Mouse (Mus musculus) midbrain, embryonic 16.5 days (tissue): ENCODE results near the gene Hacl1. TPM values are rescaled to one million over a fixed set of nuclear protein-coding genes. Genes with fewer than 3 reads are reported as not detected.

Source experiments
- ATAC-seq: fragments of 200-750 bp; cut with Nextera tagmentation; 2 replicates; pipeline ENCODE4 v1.8.0; 2017; ENCODE audit warnings: moderate TSS enrichment
- H3K27ac ChIP-seq: fragments of 300-500 bp; sonication (generic); 2 replicates; pipeline ENCODE4 v1.5.1; 2014; ENCODE audit warnings: mild to moderate bottlenecking, low read length, mixed read lengths
- H3K27me3 ChIP-seq: fragments of 300-500 bp; sonication (generic); 2 replicates; pipeline ENCODE4 v1.6.1; 2014; ENCODE audit warnings: low read depth, low read length, mixed read lengths; ENCODE audit not compliant: control insufficient read depth, insufficient read depth
- H3K36me3 ChIP-seq: fragments of 300-500 bp; sonication (generic); 2 replicates; pipeline ENCODE4 v1.6.1; 2014; ENCODE audit warnings: mild to moderate bottlenecking, low read length, moderate library complexity, mixed read lengths; ENCODE audit not compliant: control insufficient read depth, insufficient read depth
- H3K4me1 ChIP-seq: fragments of 300-500 bp; sonication (generic); 2 replicates; pipeline ENCODE4 v1.6.1; 2014; ENCODE audit warnings: mild to moderate bottlenecking, low read length, mixed read lengths; ENCODE audit not compliant: control insufficient read depth, insufficient read depth
- H3K4me2 ChIP-seq: fragments of 300-500 bp; sonication (generic); 2 replicates; pipeline ENCODE4 v1.6.1; 2014; ENCODE audit warnings: mild to moderate bottlenecking, low read length, mixed read lengths
- H3K4me3 ChIP-seq: fragments of 300-500 bp; sonication (generic); 2 replicates; pipeline ENCODE4 v1.5.1; 2014; ENCODE audit warnings: low read depth, mild to moderate bottlenecking, low read length, moderate library complexity, mixed read lengths
- H3K9ac ChIP-seq: fragments of 300-500 bp; sonication (generic); 2 replicates; pipeline ENCODE4 v1.6.1; 2014; ENCODE audit warnings: low read depth, low read length, mixed read lengths
- H3K9me3 ChIP-seq: fragments of 300-500 bp; sonication (generic); replicated peaks from 2 replicates; pipeline ENCODE4 v1.6.1; 2014; ENCODE audit warnings: mild to moderate bottlenecking, low read length, mixed read lengths; ENCODE audit not compliant: control insufficient read depth, poor library complexity, severe bottlenecking
- WGBS: fragments of 180-500 bp; shearing (Covaris S2); extraction: QIAGEN DNeasy Blood & Tissue Kit; methylation state at CpG from one replicate; pipeline ENCODE4 v1.1.7; 2014; 5-methylcytosine and 5-hydroxymethylcytosine counted together
- polyA plus RNA-seq: library from polyadenylated mRNA; unstranded; fragments of >200 nt; fragmentation: Nextera tagmentation; extraction: Ambion mirVana; gene quantifications from 2 replicates; pipeline ENCODE4 v1.2.1, GENCODE M21; 2015

The Hacl1 gene
- 8.6 and 10.6 TPM in 2 replicates for polyA plus RNA-seq

GRCm38 (mm10) chr14:31640890-31641505 lies at the start of gene Hacl1, which contains the start of gene Btd:
TSS of gene Hacl1 (minus strand) at chr14:31641286.
TSS of gene Btd (plus strand) at chr14:31641028.
- H3K4me2 ChIP-seq = peak within 1 kb of the TSS; percentile 98
- peak within 1 kb of the TSS; percentile 77 for H3K9ac ChIP-seq
- no peaks in the 10 kb centered on the region for H3K9me3 ChIP-seq
- peaks cover 11% of the 10 kb centered on the region for H3K4me1 ChIP-seq
- no peaks in the 10 kb centered on the region for H3K27me3 ChIP-seq
- peak within 1 kb of the TSS; percentile 67 for H3K4me3 ChIP-seq
- H3K36me3 ChIP-seq = no peaks in the 10 kb centered on the region
- H3K27ac ChIP-seq = peak within 1 kb of the TSS; percentile 90
- ATAC-seq = peak; percentile 99
- under 1% methylated on average over 30 of the region's 30 CpGs for WGBS

- no peak overlapping the region for H3K27ac ChIP-seq
- H3K36me3 ChIP-seq = no peaks in the 10 kb centered on the region
- H3K27me3 ChIP-seq = no peaks in the 10 kb centered on the region
- no peaks in the 10 kb centered on the region for H3K4me1 ChIP-seq
- ATAC-seq = no peak
- no peak overlapping the region for H3K4me2 ChIP-seq
- no peak overlapping the region for H3K4me3 ChIP-seq
- 88% methylated on average over 1 of the region's 1 CpGs for WGBS
- H3K9ac ChIP-seq = no peak overlapping the region
- no peaks in the 10 kb centered on the region for H3K9me3 ChIP-seq
These were observed 45.1 kb upstream of the Hacl1 start for GRCm38 (mm10) chr14:31686231-31686630.

- WGBS = 91% methylated on average over 10 of the region's 10 CpGs
These were observed 44.6 kb upstream of the Hacl1 start for GRCm38 (mm10) chr14:31685680-31686079.

GRCm38 (mm10) chr14:31684343-31685040 lies 43.4 kb upstream of the Hacl1 start:
- ATAC-seq = no peak
- no peaks in the 10 kb centered on the region for H3K27me3 ChIP-seq
- H3K36me3 ChIP-seq = no peaks in the 10 kb centered on the region
- H3K9me3 ChIP-seq = no peaks in the 10 kb centered on the region
- WGBS = 84% methylated on average over 7 of the region's 7 CpGs
- no peak overlapping the region for H3K4me2 ChIP-seq
- no peaks in the 10 kb centered on the region for H3K4me1 ChIP-seq
- H3K27ac ChIP-seq = no peak overlapping the region
- H3K9ac ChIP-seq = no peak overlapping the region
- H3K4me3 ChIP-seq = no peak overlapping the region

More at GRCm38 (mm10) chr14:31685680-31686079, 44.6 kb upstream of the Hacl1 start:
- H3K27ac ChIP-seq = no peak overlapping the region
- ATAC-seq = no peak
- H3K9me3 ChIP-seq = no peaks in the 10 kb centered on the region
- no peaks in the 10 kb centered on the region for H3K4me1 ChIP-seq
- H3K36me3 ChIP-seq = no peaks in the 10 kb centered on the region
- no peak overlapping the region for H3K4me3 ChIP-seq
- H3K9ac ChIP-seq = no peak overlapping the region
- H3K4me2 ChIP-seq = no peak overlapping the region
- H3K27me3 ChIP-seq = no peaks in the 10 kb centered on the region

- ATAC-seq = no peak
- no peaks in the 10 kb centered on the region for H3K27me3 ChIP-seq
- H3K9me3 ChIP-seq = no peaks in the 10 kb centered on the region
- WGBS = 91% methylated on average over 2 of the region's 2 CpGs
- no peak overlapping the region for H3K9ac ChIP-seq
- no peaks in the 10 kb centered on the region for H3K36me3 ChIP-seq
- H3K4me3 ChIP-seq = no peak overlapping the region
- no peak overlapping the region for H3K27ac ChIP-seq
- H3K4me1 ChIP-seq = no peaks in the 10 kb centered on the region
- no peak overlapping the region for H3K4me2 ChIP-seq
These were observed 42.5 kb upstream of the Hacl1 start for GRCm38 (mm10) chr14:31683610-31684009.

GRCm38 (mm10) chr14:31681931-31682555 lies 41.0 kb upstream of the Hacl1 start:
- Histone ChIP-seq H3K4me3 (no peak overlapping the region), H3K4me1 (no peaks in the 10 kb centered on the region), H3K4me2 (no peak overlapping the region), H3K9ac (no peak overlapping the region), H3K27me3 (no peaks in the 10 kb centered on the region), H3K27ac (no peak overlapping the region), H3K9me3 (no peaks in the 10 kb centered on the region), H3K36me3 (no peaks in the 10 kb centered on the region)
- ATAC-seq = no peak
- WGBS = 46% methylated on average over 5 of the region's 5 CpGs

GRCm38 (mm10) chr14:31681291-31681690 lies 40.2 kb upstream of the Hacl1 start:
- H3K27me3 ChIP-seq = no peaks in the 10 kb centered on the region
- H3K27ac ChIP-seq = no peak overlapping the region
- 87% methylated on average over 9 of the region's 9 CpGs for WGBS
- no peaks in the 10 kb centered on the region for H3K9me3 ChIP-seq
- H3K4me3 ChIP-seq = no peak overlapping the region
- no peaks in the 10 kb centered on the region for H3K4me1 ChIP-seq
- H3K9ac ChIP-seq = no peak overlapping the region
- no peak overlapping the region for H3K4me2 ChIP-seq
- H3K36me3 ChIP-seq = no peaks in the 10 kb centered on the region
- no peak for ATAC-seq

GRCm38 (mm10) chr14:31680656-31681055 lies 39.6 kb upstream of the Hacl1 start:
- ATAC-seq = no peak
- 99% methylated on average over 3 of the region's 3 CpGs for WGBS

More at GRCm38 (mm10) chr14:31680656-31681055, 39.6 kb upstream of the Hacl1 start:
- Histone ChIP-seq H3K4me2 (no peak overlapping the region), H3K27me3 (no peaks in the 10 kb centered on the region), H3K4me1 (no peaks in the 10 kb centered on the region), H3K9me3 (no peaks in the 10 kb centered on the region), H3K27ac (no peak overlapping the region), H3K4me3 (no peak overlapping the region), H3K9ac (no peak overlapping the region), H3K36me3 (no peaks in the 10 kb centered on the region)
